Mouse (Mus musculus): Measurements from ENCODE around the gene Chdh. TPM values are rescaled to one million over a fixed set of nuclear protein-coding genes. Genes with fewer than 3 reads are reported as not detected.

Chdh gene
- polyA plus RNA-seq, 1 experiment: 2.5 TPM

GRCm38 (mm10) chr14:30011886-30012560, 3.2 kb downstream of the Chdh start:
- TF ChIP-seq POLR2A (IDR thresholded peaks at IDR 0.05; ENCODE audit: low read depth, low read length) (no peak), CTCF (IDR thresholded peaks at IDR 0.05; ENCODE audit: extremely low read depth, insufficient read depth, insufficient read length, insufficient replicate concordance) (no peak)
- no peaks in the 10 kb centered on the region for H3K36me3 ChIP-seq (ENCODE audit: control insufficient read depth, insufficient read depth, low read length)
- peaks cover 7% of the 10 kb centered on the region; the same call in 1 of the 2 replicates for H3K27me3 ChIP-seq (ENCODE audit: control insufficient read depth, insufficient read depth, low read length)
- H3K4me3 ChIP-seq (ENCODE audit: extremely low read depth, insufficient read depth, insufficient read length): no peak overlapping the region
- DNase-seq (ENCODE audit: low read depth in 1 of 2, low spot score in 2 of 2): no peak
- H3K4me1 ChIP-seq (ENCODE audit: control insufficient read depth, insufficient read depth, insufficient read length): peaks cover 15% of the 10 kb centered on the region
- no peak overlapping the region for H3K27ac ChIP-seq (ENCODE audit: insufficient read depth, low read length)
- WGBS: 79% methylated on average over 10 of the region's 10 CpGs

- WGBS: 12% methylated on average over 10 of the region's 10 CpGs
- no peaks in the 10 kb centered on the region for H3K27me3 ChIP-seq (ENCODE audit: control insufficient read depth, insufficient read depth, low read length)
- no peak for TF ChIP-seq CTCF (IDR thresholded peaks at IDR 0.05; ENCODE audit: extremely low read depth, insufficient read depth, insufficient read length, insufficient replicate concordance)
- TF ChIP-seq POLR2A (IDR thresholded peaks at IDR 0.05; ENCODE audit: low read depth, low read length): no peak
- no peak overlapping the region for H3K4me3 ChIP-seq (ENCODE audit: extremely low read depth, insufficient read depth, insufficient read length)
- peaks cover 9% of the 10 kb centered on the region; the same call in 1 of the 2 replicates for H3K4me1 ChIP-seq (ENCODE audit: control insufficient read depth, insufficient read depth, insufficient read length)
- no peak overlapping the region; the same call in 1 of the 2 replicates for H3K27ac ChIP-seq (ENCODE audit: insufficient read depth, low read length)
- no peak for DNase-seq (ENCODE audit: low read depth in 1 of 2, low spot score in 2 of 2)
- no peaks in the 10 kb centered on the region for H3K36me3 ChIP-seq (ENCODE audit: control insufficient read depth, insufficient read depth, low read length)
These were observed 5.7 kb downstream of the Chdh start for GRCm38 (mm10) chr14:30014487-30014886.

GRCm38 (mm10) chr14:30015008-30015407, 6.2 kb downstream of the Chdh start:
- TF ChIP-seq CTCF (IDR thresholded peaks at IDR 0.05; ENCODE audit: extremely low read depth, insufficient read depth, insufficient read length, insufficient replicate concordance) (no peak), POLR2A (IDR thresholded peaks at IDR 0.05; ENCODE audit: low read depth, low read length) (no peak)
- WGBS: 30% methylated on average over 1 of the region's 1 CpGs
- H3K27ac ChIP-seq (ENCODE audit: insufficient read depth, low read length): no peak overlapping the region
- peaks cover 9% of the 10 kb centered on the region; the same call in 1 of the 2 replicates for H3K4me1 ChIP-seq (ENCODE audit: control insufficient read depth, insufficient read depth, insufficient read length)
- no peak overlapping the region for H3K4me3 ChIP-seq (ENCODE audit: extremely low read depth, insufficient read depth, insufficient read length)
- no peaks in the 10 kb centered on the region for H3K27me3 ChIP-seq (ENCODE audit: control insufficient read depth, insufficient read depth, low read length)
- DNase-seq (ENCODE audit: low read depth in 1 of 2, low spot score in 2 of 2): no peak
- H3K36me3 ChIP-seq (ENCODE audit: control insufficient read depth, insufficient read depth, low read length): no peaks in the 10 kb centered on the region

GRCm38 (mm10) chr14:30016666-30017065, 7.8 kb downstream of the Chdh start:
- H3K27me3 ChIP-seq (ENCODE audit: control insufficient read depth, insufficient read depth, low read length): no peaks in the 10 kb centered on the region
- TF ChIP-seq POLR2A (IDR thresholded peaks at IDR 0.05; ENCODE audit: low read depth, low read length) (no peak), CTCF (IDR thresholded peaks at IDR 0.05; ENCODE audit: extremely low read depth, insufficient read depth, insufficient read length, insufficient replicate concordance) (no peak)
- no peak for DNase-seq (ENCODE audit: low read depth in 1 of 2, low spot score in 2 of 2)
- no peaks in the 10 kb centered on the region for H3K36me3 ChIP-seq (ENCODE audit: control insufficient read depth, insufficient read depth, low read length)
- H3K4me1 ChIP-seq (ENCODE audit: control insufficient read depth, insufficient read depth, insufficient read length): peaks cover 9% of the 10 kb centered on the region; the same call in 1 of the 2 replicates
- H3K27ac ChIP-seq (ENCODE audit: insufficient read depth, low read length): no peak overlapping the region
- H3K4me3 ChIP-seq (ENCODE audit: extremely low read depth, insufficient read depth, insufficient read length): no peak overlapping the region
- 88% methylated on average over 5 of the region's 5 CpGs for WGBS

- no peaks in the 10 kb centered on the region for H3K36me3 ChIP-seq (ENCODE audit: control insufficient read depth, insufficient read depth, low read length)
- WGBS: 90% methylated on average over 8 of the region's 8 CpGs
- H3K4me1 ChIP-seq (ENCODE audit: control insufficient read depth, insufficient read depth, insufficient read length): peaks cover 9% of the 10 kb centered on the region; the same call in 1 of the 2 replicates
- H3K27me3 ChIP-seq (ENCODE audit: control insufficient read depth, insufficient read depth, low read length): no peaks in the 10 kb centered on the region
- no peak overlapping the region for H3K27ac ChIP-seq (ENCODE audit: insufficient read depth, low read length)
- no peak overlapping the region for H3K4me3 ChIP-seq (ENCODE audit: extremely low read depth, insufficient read depth, insufficient read length)
- TF ChIP-seq CTCF (IDR thresholded peaks at IDR 0.05; ENCODE audit: extremely low read depth, insufficient read depth, insufficient read length, insufficient replicate concordance) (no peak), POLR2A (IDR thresholded peaks at IDR 0.05; ENCODE audit: low read depth, low read length) (no peak)
- DNase-seq (ENCODE audit: low read depth in 1 of 2, low spot score in 2 of 2): no peak
These were observed 9.1 kb downstream of the Chdh start for GRCm38 (mm10) chr14:30017794-30018462.

- TF ChIP-seq POLR2A (IDR thresholded peaks at IDR 0.05; ENCODE audit: low read depth, low read length) (no peak), CTCF (IDR thresholded peaks at IDR 0.05; ENCODE audit: extremely low read depth, insufficient read depth, insufficient read length, insufficient replicate concordance) (no peak)
- Histone ChIP-seq H3K4me3 (ENCODE audit: extremely low read depth, insufficient read depth, insufficient read length) (no peak overlapping the region), H3K27ac (ENCODE audit: insufficient read depth, low read length) (no peak overlapping the region), H3K4me1 (ENCODE audit: control insufficient read depth, insufficient read depth, insufficient read length) (peaks cover 9% of the 10 kb centered on the region; the same call in 1 of the 2 replicates), H3K27me3 (ENCODE audit: control insufficient read depth, insufficient read depth, low read length) (no peaks in the 10 kb centered on the region), H3K36me3 (ENCODE audit: control insufficient read depth, insufficient read depth, low read length) (no peaks in the 10 kb centered on the region)
- 97% methylated on average over 4 of the region's 4 CpGs for WGBS
- DNase-seq (ENCODE audit: low read depth in 1 of 2, low spot score in 2 of 2): no peak
These were observed 9.6 kb downstream of the Chdh start for GRCm38 (mm10) chr14:30018463-30018801.

- Histone ChIP-seq H3K36me3 (ENCODE audit: control insufficient read depth, insufficient read depth, low read length) (no peaks in the 10 kb centered on the region), H3K27me3 (ENCODE audit: control insufficient read depth, insufficient read depth, low read length) (no peaks in the 10 kb centered on the region), H3K27ac (ENCODE audit: insufficient read depth, low read length) (no peak overlapping the region), H3K4me1 (ENCODE audit: control insufficient read depth, insufficient read depth, insufficient read length) (peaks cover 9% of the 10 kb centered on the region; the same call in 1 of the 2 replicates), H3K4me3 (ENCODE audit: extremely low read depth, insufficient read depth, insufficient read length) (no peak overlapping the region)
- no peak for DNase-seq (ENCODE audit: low read depth in 1 of 2, low spot score in 2 of 2)
- TF ChIP-seq POLR2A (IDR thresholded peaks at IDR 0.05; ENCODE audit: low read depth, low read length): no peak
- WGBS: 91% methylated on average over 6 of the region's 6 CpGs
These were observed 10.0 kb downstream of the Chdh start for GRCm38 (mm10) chr14:30018846-30019245.
